Mouse (Mus musculus): Measurements from ENCODE around the gene Prkaa2. TPM values are rescaled to one million over a fixed set of nuclear protein-coding genes. Genes with fewer than 3 reads are reported as not detected.
A peak's percentile ranks its signal among the peaks of the same experiment; 100 is the strongest.

The Prkaa2 gene
- polyA plus RNA-seq, 1 experiment from 2014 or later = 5.0 TPM

- WGBS = 44% methylated on average over 14 of the region's 14 CpGs
- H3K4me2 ChIP-seq (ENCODE audit: low read depth) = no peak overlapping the region
Measured at GRCm38 (mm10) chr4:105151911-105152690, 42.4 kb upstream of the Prkaa2 start.

GRCm38 (mm10) chr4:105149492-105149891 is 39.8 kb upstream of the Prkaa2 start:
- no peak for ATAC-seq (ENCODE audit: insufficient read depth, low FRiP score, low TSS enrichment)
- no peaks in the 10 kb centered on the region for H3K9me3 ChIP-seq (ENCODE audit: control insufficient read depth, low read length)
- WGBS = 92% methylated on average over 7 of the region's 7 CpGs
- no peak overlapping the region for H3K4me2 ChIP-seq (ENCODE audit: low read depth)
- no peaks in the 10 kb centered on the region for H3K4me1 ChIP-seq (ENCODE audit: control insufficient read depth, insufficient read depth, low read length)
- no peaks in the 10 kb centered on the region for H3K36me3 ChIP-seq (ENCODE audit: control insufficient read depth, insufficient read depth, low read length)
- H3K4me3 ChIP-seq (ENCODE audit: low read depth, low read length) = no peak overlapping the region
- H3K27ac ChIP-seq (ENCODE audit: low read depth, low read length) = no peak overlapping the region
- H3K9ac ChIP-seq (ENCODE audit: low read length) = no peak overlapping the region
- H3K27me3 ChIP-seq (ENCODE audit: control insufficient read depth, insufficient read depth, low read length) = no peaks in the 10 kb centered on the region
- DNase-seq (ENCODE audit: low spot score) = no peak

More at GRCm38 (mm10) chr4:105151911-105152690, 42.4 kb upstream of the Prkaa2 start:
- Histone ChIP-seq H3K4me1 (ENCODE audit: control insufficient read depth, insufficient read depth, low read length) (no peaks in the 10 kb centered on the region), H3K27ac (ENCODE audit: low read depth, low read length) (no peak overlapping the region), H3K36me3 (ENCODE audit: control insufficient read depth, insufficient read depth, low read length) (no peaks in the 10 kb centered on the region), H3K4me3 (ENCODE audit: low read depth, low read length) (no peak overlapping the region), H3K27me3 (ENCODE audit: control insufficient read depth, insufficient read depth, low read length) (no peaks in the 10 kb centered on the region), H3K9ac (ENCODE audit: low read length) (no peak overlapping the region), H3K9me3 (ENCODE audit: control insufficient read depth, low read length) (no peaks in the 10 kb centered on the region)
- ATAC-seq (ENCODE audit: insufficient read depth, low FRiP score, low TSS enrichment) (peak; percentile 48; the same call in 1 of the 2 replicates), DNase-seq (ENCODE audit: low spot score) (peak; percentile 71)

- no peaks in the 10 kb centered on the region for H3K9me3 ChIP-seq (ENCODE audit: control insufficient read depth, low read length)
- no peaks in the 10 kb centered on the region for H3K4me1 ChIP-seq (ENCODE audit: control insufficient read depth, insufficient read depth, low read length)
- H3K36me3 ChIP-seq (ENCODE audit: control insufficient read depth, insufficient read depth, low read length) = no peaks in the 10 kb centered on the region
- H3K4me3 ChIP-seq (ENCODE audit: low read depth, low read length) = no peak overlapping the region
- ATAC-seq (ENCODE audit: insufficient read depth, low FRiP score, low TSS enrichment) (no peak), DNase-seq (ENCODE audit: low spot score) (no peak)
- H3K27ac ChIP-seq (ENCODE audit: low read depth, low read length) = no peak overlapping the region
- H3K9ac ChIP-seq (ENCODE audit: low read length) = no peak overlapping the region
- H3K4me2 ChIP-seq (ENCODE audit: low read depth) = no peak overlapping the region
- no peaks in the 10 kb centered on the region for H3K27me3 ChIP-seq (ENCODE audit: control insufficient read depth, insufficient read depth, low read length)
- 81% methylated on average over 4 of the region's 4 CpGs for WGBS
Measured at GRCm38 (mm10) chr4:105133350-105134050, 23.8 kb upstream of the Prkaa2 start.

- WGBS = 88% methylated on average over 9 of the region's 9 CpGs
- Histone ChIP-seq H3K4me2 (ENCODE audit: low read depth) (no peak overlapping the region), H3K36me3 (ENCODE audit: control insufficient read depth, insufficient read depth, low read length) (no peaks in the 10 kb centered on the region), H3K9me3 (ENCODE audit: control insufficient read depth, low read length) (no peaks in the 10 kb centered on the region), H3K4me3 (ENCODE audit: low read depth, low read length) (no peak overlapping the region), H3K27ac (ENCODE audit: low read depth, low read length) (no peak overlapping the region), H3K4me1 (ENCODE audit: control insufficient read depth, insufficient read depth, low read length) (no peaks in the 10 kb centered on the region), H3K27me3 (ENCODE audit: control insufficient read depth, insufficient read depth, low read length) (no peaks in the 10 kb centered on the region), H3K9ac (ENCODE audit: low read length) (no peak overlapping the region)
- ATAC-seq (ENCODE audit: insufficient read depth, low FRiP score, low TSS enrichment) (no peak), DNase-seq (ENCODE audit: low spot score) (no peak)
Measured at GRCm38 (mm10) chr4:105131756-105132314, 22.1 kb upstream of the Prkaa2 start.

GRCm38 (mm10) chr4:105129212-105129611 is 19.5 kb upstream of the Prkaa2 start:
- no peaks in the 10 kb centered on the region for H3K36me3 ChIP-seq (ENCODE audit: control insufficient read depth, insufficient read depth, low read length)
- H3K9me3 ChIP-seq (ENCODE audit: control insufficient read depth, low read length) = no peaks in the 10 kb centered on the region
- H3K4me3 ChIP-seq (ENCODE audit: low read depth, low read length) = no peak overlapping the region
- H3K4me1 ChIP-seq (ENCODE audit: control insufficient read depth, insufficient read depth, low read length) = no peaks in the 10 kb centered on the region
- no peak overlapping the region for H3K9ac ChIP-seq (ENCODE audit: low read length)
- ATAC-seq (ENCODE audit: insufficient read depth, low FRiP score, low TSS enrichment) (no peak), DNase-seq (ENCODE audit: low spot score) (no peak)
- no peak overlapping the region for H3K4me2 ChIP-seq (ENCODE audit: low read depth)
- H3K27ac ChIP-seq (ENCODE audit: low read depth, low read length) = no peak overlapping the region
- WGBS = 74% methylated on average over 7 of the region's 7 CpGs
- H3K27me3 ChIP-seq (ENCODE audit: control insufficient read depth, insufficient read depth, low read length) = no peaks in the 10 kb centered on the region

- Histone ChIP-seq H3K27ac (ENCODE audit: low read depth, low read length) (no peak overlapping the region), H3K4me1 (ENCODE audit: control insufficient read depth, insufficient read depth, low read length) (no peaks in the 10 kb centered on the region), H3K9me3 (ENCODE audit: control insufficient read depth, low read length) (no peaks in the 10 kb centered on the region), H3K4me3 (ENCODE audit: low read depth, low read length) (no peak overlapping the region), H3K9ac (ENCODE audit: low read length) (no peak overlapping the region), H3K27me3 (ENCODE audit: control insufficient read depth, insufficient read depth, low read length) (no peaks in the 10 kb centered on the region), H3K36me3 (ENCODE audit: control insufficient read depth, insufficient read depth, low read length) (no peaks in the 10 kb centered on the region), H3K4me2 (ENCODE audit: low read depth) (no peak overlapping the region)
- ATAC-seq (ENCODE audit: insufficient read depth, low FRiP score, low TSS enrichment) = no peak
- peak; percentile 60 for DNase-seq (ENCODE audit: low spot score)
- 46% methylated on average over 8 of the region's 8 CpGs for WGBS
Measured at GRCm38 (mm10) chr4:105122429-105122828, 12.7 kb upstream of the Prkaa2 start.

GRCm38 (mm10) chr4:105121081-105121480 is 11.4 kb upstream of the Prkaa2 start:
- Histone ChIP-seq H3K9ac (ENCODE audit: low read length) (no peak overlapping the region), H3K4me2 (ENCODE audit: low read depth) (no peak overlapping the region), H3K9me3 (ENCODE audit: control insufficient read depth, low read length) (no peaks in the 10 kb centered on the region), H3K4me3 (ENCODE audit: low read depth, low read length) (no peak overlapping the region), H3K27ac (ENCODE audit: low read depth, low read length) (no peak overlapping the region), H3K4me1 (ENCODE audit: control insufficient read depth, insufficient read depth, low read length) (no peaks in the 10 kb centered on the region), H3K36me3 (ENCODE audit: control insufficient read depth, insufficient read depth, low read length) (no peaks in the 10 kb centered on the region), H3K27me3 (ENCODE audit: control insufficient read depth, insufficient read depth, low read length) (no peaks in the 10 kb centered on the region)
- WGBS = 80% methylated on average over 6 of the region's 6 CpGs
- no peak for ATAC-seq (ENCODE audit: insufficient read depth, low FRiP score, low TSS enrichment)
- DNase-seq (ENCODE audit: low spot score) = no peak

- H3K27ac ChIP-seq (ENCODE audit: low read depth, low read length) = no peak overlapping the region
- H3K9me3 ChIP-seq (ENCODE audit: control insufficient read depth, low read length) = no peaks in the 10 kb centered on the region
- no peak overlapping the region for H3K4me3 ChIP-seq (ENCODE audit: low read depth, low read length)
- H3K9ac ChIP-seq (ENCODE audit: low read length) = no peak overlapping the region
- ATAC-seq (ENCODE audit: insufficient read depth, low FRiP score, low TSS enrichment) = no peak
- no peak for DNase-seq (ENCODE audit: low spot score)
- no peak overlapping the region for H3K4me2 ChIP-seq (ENCODE audit: low read depth)
- peaks cover 7% of the 10 kb centered on the region; the same call in 1 of the 2 replicates for H3K4me1 ChIP-seq (ENCODE audit: control insufficient read depth, insufficient read depth, low read length)
- H3K27me3 ChIP-seq (ENCODE audit: control insufficient read depth, insufficient read depth, low read length) = peaks cover 6% of the 10 kb centered on the region; the same call in 1 of the 2 replicates
- WGBS = 84% methylated on average over 3 of the region's 3 CpGs
- H3K36me3 ChIP-seq (ENCODE audit: control insufficient read depth, insufficient read depth, low read length) = no peaks in the 10 kb centered on the region
Measured at GRCm38 (mm10) chr4:105113468-105113867, 3.8 kb upstream of the Prkaa2 start.
